Mouse (Mus musculus) cerebellum, adult 18-20 months (tissue): Measurements from ENCODE around the gene Slc16a3.

Source experiments
- DNase-seq, 2 experiments: peaks; one replicate each; pipeline ENCODE4 v3.0.0; 2021

Gene Slc16a3

GRCm38 (mm10) chr11:120948328-120948727 lies at the start of gene Slc16a3:
Slc16a3 (plus strand) TSS chr11:120948480.
- no peak for DNase-seq

DNA sequence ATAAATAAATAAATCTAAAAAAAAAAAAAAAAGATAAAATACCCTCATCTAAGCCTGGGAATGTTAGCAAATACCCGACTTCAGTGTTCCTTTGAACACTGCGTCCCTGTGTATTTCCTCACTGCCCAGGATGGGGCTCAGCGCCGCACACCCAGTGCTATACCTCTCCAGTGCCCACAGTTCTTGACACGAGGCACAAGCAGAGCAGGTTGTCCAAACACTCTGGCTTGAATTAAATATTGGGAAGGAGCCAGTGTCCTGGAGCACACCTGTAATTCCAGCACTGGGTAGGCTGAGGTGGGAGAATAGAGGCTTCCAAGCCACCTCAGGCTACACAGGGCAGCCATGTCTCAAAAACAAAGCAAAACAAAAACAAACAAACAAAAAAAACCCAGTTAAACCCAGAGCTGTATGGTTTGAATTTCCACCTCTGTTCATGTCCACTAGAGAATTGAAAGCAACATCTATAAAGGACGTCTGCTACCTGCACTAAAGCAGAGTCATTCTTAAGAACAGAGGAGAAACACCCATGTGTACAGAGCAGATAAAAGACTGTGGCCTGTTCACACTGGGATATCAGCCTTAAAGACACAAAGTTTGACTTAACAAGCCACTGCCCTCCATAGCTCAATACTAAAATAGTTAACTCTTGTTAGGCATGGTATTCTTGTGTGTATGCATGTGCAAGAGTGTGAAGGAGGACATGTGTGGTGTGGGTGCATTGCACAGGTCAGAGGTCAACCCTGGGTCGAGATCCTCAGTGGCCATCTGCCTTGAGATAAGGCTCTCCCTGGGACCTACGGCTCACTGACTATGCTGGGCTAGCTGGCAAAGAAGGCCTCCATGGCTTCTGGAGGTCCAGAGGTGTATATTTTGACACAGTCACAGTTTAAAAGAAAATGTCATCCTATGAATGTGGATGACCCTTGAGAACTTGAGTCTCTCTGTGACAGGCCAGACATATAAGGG lies 47.7 kb upstream of the Slc16a3 start:
- DNase-seq: no peak

GRCm38 (mm10) chr11:120901729-120902486 lies 46.4 kb upstream of the Slc16a3 start:
- DNase-seq: no peak

- DNase-seq: no peak
Observed at GRCm38 (mm10) chr11:120902487-120903142, 45.7 kb upstream of the Slc16a3 start.

- DNase-seq: no peak
Observed at GRCm38 (mm10) chr11:120903159-120903850, 45.0 kb upstream of the Slc16a3 start.

GRCm38 (mm10) chr11:120904561-120904960 lies 43.7 kb upstream of the Slc16a3 start:
- no peak for DNase-seq

- peak; percentile 74 to 81 for DNase-seq
Observed at GRCm38 (mm10) chr11:120905430-120905873, 42.8 kb upstream of the Slc16a3 start.

DNA sequence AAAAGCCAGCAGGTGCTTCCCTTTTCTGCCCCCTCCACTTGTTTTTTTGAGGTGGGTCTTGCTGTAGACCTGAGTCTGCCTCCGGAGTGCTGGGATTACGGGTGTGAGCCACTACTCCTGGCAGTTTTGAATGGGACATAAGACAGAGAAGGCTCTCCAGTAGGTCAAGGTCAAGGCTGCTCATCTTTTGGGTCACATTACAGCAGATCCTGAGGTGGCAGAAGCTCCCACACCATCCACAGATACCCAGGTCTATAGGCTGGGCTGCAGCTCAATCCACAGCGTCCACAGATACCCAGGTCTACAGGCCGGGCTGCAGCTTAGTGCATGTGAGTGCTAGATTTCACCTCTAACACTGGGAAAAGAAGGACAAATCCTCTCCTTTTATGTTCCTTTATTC lies 34.5 kb upstream of the Slc16a3 start:
- DNase-seq: no peak

- no peak for DNase-seq
Observed at GRCm38 (mm10) chr11:120916477-120916876, 31.8 kb upstream of the Slc16a3 start.

- no peak for DNase-seq
Observed at GRCm38 (mm10) chr11:120917756-120918155, 30.5 kb upstream of the Slc16a3 start.

DNA sequence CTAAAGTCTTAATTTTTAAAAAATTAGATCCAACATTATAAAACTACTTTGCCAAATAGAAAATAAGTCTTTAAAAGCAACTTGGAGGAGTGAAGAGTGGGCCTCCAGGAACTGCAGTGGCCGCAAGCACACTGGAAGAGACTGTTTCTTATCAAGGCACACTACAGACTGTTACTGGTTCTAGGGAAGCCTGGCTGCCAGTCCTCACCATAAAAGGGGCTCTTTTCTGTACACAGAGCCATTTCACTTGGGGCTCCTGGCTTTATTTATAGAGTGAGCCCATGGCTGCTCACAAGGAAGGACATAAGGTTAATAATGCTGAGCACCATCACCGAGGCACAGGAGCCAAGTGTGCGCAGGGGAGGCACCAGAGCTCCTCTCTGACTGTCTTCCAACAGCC lies 25.8 kb upstream of the Slc16a3 start:
- no peak for DNase-seq

DNA sequence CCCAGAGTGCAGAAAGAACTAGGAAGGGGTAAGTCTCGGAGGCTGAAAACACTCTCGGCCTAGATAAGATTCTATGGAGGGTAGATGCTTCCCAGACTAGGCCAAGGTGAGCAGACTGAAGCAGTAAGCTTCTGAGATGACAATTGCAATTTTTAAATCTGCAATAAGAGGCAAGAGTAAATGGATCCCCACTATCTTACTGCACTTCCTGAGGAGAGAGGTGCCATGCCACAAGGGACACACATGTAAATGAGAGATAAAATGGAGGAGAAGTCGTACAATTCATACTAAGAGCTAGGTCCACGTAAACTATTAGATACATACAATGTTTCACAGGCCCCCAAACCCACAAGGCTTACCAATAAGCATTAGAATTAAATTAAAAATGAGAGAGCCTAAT lies 19.8 kb upstream of the Slc16a3 start:
- no peak for DNase-seq

DNA sequence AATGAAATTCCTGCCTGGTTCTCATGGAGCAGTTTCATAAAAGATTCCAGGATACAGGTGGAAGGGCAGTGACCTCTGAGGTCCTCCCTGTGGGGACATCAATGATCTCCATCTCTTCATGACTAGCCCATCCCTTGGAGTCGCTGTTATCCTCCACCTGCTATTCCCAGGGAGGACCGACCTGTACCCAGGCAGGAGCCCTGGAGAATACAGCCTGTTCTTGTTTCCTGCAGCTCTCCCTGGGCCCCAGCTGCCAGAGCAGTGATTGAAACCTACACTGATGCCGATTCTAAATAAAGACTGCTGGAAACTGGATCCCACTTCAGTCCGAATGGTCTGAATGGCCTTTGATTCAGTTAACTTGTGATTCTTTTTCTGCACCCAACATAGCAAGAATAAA lies 16.8 kb upstream of the Slc16a3 start:
- no peak for DNase-seq

GRCm38 (mm10) chr11:120932564-120933398 lies 15.5 kb upstream of the Slc16a3 start, which contains the start of gene Ccdc57:
Ccdc57 (minus strand) TSS chr11:120932872.
- peak; percentile 87 to 94 for DNase-seq

DNA sequence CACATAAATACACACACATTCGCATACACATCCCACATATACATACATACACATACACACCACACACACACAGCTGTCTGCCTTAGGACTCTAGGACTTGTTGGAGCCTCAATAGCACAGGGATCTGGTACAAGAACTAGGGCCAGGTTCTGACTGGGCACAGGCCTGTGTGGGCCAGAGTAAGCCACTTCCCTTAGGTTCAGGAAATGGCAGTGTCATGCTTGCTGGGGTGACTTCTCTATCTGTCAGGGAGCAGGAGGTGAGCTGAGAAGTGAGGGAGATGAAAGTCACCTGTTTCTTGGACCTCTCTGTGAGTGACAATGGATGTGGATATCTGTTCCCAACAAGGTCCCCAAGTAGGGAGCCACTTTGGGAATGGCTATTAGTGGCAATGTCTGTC lies 10.3 kb upstream of the Slc16a3 start:
- no peak for DNase-seq

- no peak for DNase-seq
Observed at GRCm38 (mm10) chr11:120938795-120939194, 9.5 kb upstream of the Slc16a3 start.

- no peak for DNase-seq
Observed at GRCm38 (mm10) chr11:120939712-120940341, 8.5 kb upstream of the Slc16a3 start.

GRCm38 (mm10) chr11:120940959-120941358 lies 7.3 kb upstream of the Slc16a3 start:
- no peak for DNase-seq

DNA sequence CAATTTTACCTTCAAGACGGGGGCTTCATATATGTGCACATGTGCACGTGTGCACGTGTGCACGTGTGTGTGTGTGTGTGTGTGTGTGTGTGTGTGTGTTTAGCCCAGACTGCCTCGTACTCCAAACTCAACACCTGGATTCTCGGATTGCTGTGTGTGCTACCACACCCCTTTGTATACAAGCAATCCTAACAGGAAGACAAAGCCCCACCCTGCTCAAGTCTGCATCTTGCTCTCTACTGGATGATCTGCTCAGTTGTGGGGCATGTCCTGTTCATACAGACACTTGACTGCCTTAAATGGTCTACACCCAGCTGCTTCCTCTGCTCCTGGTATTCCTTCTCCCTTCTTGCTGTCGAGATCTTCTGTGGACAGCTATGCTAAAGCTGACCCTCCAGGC lies 3.0 kb upstream of the Slc16a3 start:
- DNase-seq: no peak

DNA sequence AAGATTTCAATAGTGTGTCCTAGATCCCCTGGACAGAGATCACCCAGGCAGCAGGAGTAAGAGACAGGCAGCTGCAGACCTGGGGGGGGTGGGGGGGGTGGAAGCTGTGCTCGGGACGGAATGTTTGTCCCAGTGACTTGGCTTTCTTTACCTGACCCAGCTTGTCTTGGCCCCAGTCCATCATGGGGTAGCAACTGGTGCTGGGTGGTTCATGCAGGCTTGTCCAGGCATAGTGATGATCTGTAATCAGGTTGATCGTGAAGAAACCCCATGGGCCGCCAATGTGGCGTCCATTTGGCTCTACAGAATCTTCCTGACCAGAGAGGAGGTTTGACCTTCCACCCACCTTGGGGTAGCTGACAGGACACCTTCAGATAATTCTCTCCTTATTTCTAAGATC lies 2.4 kb upstream of the Slc16a3 start:
- no peak for DNase-seq
